Mouse (Mus musculus) ES-Bruce4 (cell line): ENCODE measurements at regions not wholly inside any gene's neighbourhood (a gene's known extent, or its start where the extent isn't known, plus 50 kb on each side); places are given as distances from the start of the nearest gene placed in this dataset.

Source experiments
- EP300 ChIP-seq: IDR thresholded peaks from 2 replicates; pipeline ENCODE4 v1.6.1; 2011; ENCODE audit warnings: low read depth, low read length; ENCODE audit not compliant: insufficient read depth
- POLR2A ChIP-seq: IDR thresholded peaks from one replicate; pipeline ENCODE4 v1.8.1; 2011; ENCODE audit warnings: low read length; ENCODE audit not compliant: insufficient read depth

GRCm38 (mm10) chr3:121874576-121874975, 59.5 kb upstream of the Abcd3 start:
- TF ChIP-seq POLR2A = no peak
- TF ChIP-seq EP300 = no peak
